Mouse (Mus musculus): ENCODE data around the gene Usp54. TPM values are rescaled to one million over a fixed set of nuclear protein-coding genes. Genes with fewer than 3 reads are reported as not detected.
"Not testable (repeated sequence)": the region's sequence is repeated elsewhere in the genome, so short reads cannot be mapped to it uniquely, and the experiment has no call there.

Gene Usp54
- total RNA-seq, 2 experiments from 2014 or later: 15.2 to 15.4 TPM

- DNase-seq: no peak
These were observed 14.0 kb upstream of the Usp54 start for GRCm38 (mm10) chr14:20654690-20655421.

- DNase-seq: no peak
These were observed 10.9 kb upstream of the Usp54 start for GRCm38 (mm10) chr14:20651722-20652256.

DNA sequence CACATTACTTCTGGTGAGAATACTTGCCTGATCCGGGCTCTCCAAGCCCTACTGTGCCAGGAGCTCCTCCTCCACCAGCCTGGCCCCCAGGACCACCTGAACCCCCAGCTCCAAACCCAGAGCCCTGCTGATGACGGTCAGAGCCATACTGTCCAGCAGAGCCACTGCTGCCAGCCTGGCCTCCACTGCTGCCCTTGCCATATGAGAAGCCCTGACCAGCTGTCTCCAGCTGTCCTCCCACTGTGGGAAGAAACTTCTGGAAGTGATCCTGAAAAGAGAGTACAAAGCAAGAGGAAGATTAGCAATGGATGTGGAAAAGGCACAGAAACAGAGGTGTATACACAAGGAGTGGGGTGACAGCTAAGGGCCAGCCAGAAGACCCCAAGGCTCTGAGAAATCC, 10.1 kb upstream of the Usp54 start:
- peak; percentile 45 for DNase-seq

DNA sequence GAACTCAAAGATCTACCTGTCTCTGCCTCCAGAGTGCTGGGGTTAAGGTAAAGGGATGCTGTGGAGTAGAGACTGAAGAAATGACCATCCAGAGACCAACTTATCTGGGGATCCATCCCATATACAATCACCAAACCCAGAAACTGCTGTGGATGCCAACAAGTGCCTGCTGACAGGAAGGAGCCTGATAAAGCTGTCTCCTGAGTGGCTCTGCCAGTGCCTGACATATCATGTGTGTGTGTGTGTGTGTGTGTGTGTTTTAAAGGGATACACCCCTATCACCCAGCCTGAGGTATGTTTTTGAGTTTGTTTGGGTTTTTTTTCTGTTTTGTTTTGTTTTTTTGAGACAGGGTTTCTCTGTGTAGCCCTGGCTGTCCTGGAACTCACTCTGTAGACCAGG, 5.5 kb upstream of the Usp54 start:
- no peak for DNase-seq

- DNase-seq: no peak
These were observed 4.7 kb upstream of the Usp54 start for GRCm38 (mm10) chr14:20645547-20645946.

GRCm38 (mm10) chr14:20641438-20641875, 594 bp upstream of the Usp54 start:
- no peak for DNase-seq

- DNase-seq: no peak
These were observed 794 bp downstream of the Usp54 start for GRCm38 (mm10) chr14:20639918-20640619.

GRCm38 (mm10) chr14:20638702-20639101, 2.2 kb downstream of the Usp54 start:
- no peak for DNase-seq

GRCm38 (mm10) chr14:20637818-20638574, 2.9 kb downstream of the Usp54 start:
- no peak for DNase-seq

GRCm38 (mm10) chr14:20636968-20637367, 3.9 kb downstream of the Usp54 start:
- DNase-seq: not testable (repeated sequence)

GRCm38 (mm10) chr14:20635546-20635945, 5.3 kb downstream of the Usp54 start:
- no peak for DNase-seq

DNA sequence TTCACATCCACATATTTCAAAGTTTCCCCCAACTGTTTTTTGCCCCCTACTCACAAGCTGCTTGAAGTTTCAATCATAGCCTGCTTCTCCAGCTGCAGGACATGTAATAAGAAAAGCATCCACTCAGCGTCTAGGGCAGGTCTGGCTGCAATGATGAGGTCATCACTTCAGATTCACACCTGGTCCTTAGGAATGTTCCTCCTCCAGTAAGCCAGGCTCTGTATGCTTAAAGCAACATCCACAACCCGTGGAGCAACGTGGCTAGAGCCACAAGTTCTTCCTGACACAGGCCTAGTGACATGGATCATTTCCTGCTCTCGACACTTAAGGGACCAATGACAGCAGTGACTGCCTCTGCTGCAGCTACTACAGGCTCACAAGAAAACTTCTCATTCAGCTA, 9.6 kb downstream of the Usp54 start:
- DNase-seq: no peak

GRCm38 (mm10) chr14:20626971-20627370, 13.9 kb downstream of the Usp54 start:
- no peak for DNase-seq

DNA sequence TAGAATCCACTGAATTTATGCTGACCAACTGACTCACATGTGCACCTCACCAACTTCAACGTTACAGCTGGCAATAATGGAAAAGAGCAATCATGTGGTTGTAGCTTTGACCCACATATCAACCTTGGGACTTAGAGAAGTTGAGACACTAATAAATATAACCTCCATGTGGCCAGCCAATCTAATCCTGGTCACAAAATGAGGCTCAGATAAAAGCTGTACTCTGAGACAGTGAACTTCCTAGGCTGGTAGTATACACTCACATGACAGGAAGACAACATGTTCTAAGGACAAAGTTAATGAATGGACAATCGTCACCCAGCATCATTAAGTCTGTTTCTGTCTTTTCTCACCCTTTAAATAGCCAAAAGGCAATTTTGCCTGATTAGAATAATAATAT, 14.4 kb downstream of the Usp54 start:
- DNase-seq: no peak

- no peak for DNase-seq
These were observed 18.0 kb downstream of the Usp54 start for GRCm38 (mm10) chr14:20622907-20623306.

DNA sequence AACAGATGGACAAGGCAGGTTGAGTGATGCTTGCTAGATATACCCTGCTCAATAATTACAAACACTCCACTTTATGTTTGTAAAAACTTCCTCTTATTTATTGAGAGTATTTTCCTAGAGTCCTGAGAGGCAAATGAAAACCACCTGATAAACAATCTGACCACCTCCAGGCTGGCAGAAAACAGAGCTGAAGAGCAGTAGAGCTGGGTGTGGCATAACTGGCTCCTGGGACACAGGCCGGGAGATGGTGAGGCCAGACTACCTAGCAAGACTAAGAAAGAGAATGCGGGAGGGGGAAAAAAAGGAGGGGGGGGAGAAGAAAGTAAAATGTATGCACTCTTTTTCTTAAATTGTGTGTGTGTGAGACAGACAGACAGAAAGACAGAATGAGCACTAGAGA, 18.5 kb downstream of the Usp54 start:
- no peak for DNase-seq

- DNase-seq: no peak
These were observed 19.0 kb downstream of the Usp54 start for GRCm38 (mm10) chr14:20621903-20622302.

GRCm38 (mm10) chr14:20619131-20619530, 21.7 kb downstream of the Usp54 start:
- DNase-seq: no peak

GRCm38 (mm10) chr14:20618211-20618610, 22.7 kb downstream of the Usp54 start:
- no peak for DNase-seq

GRCm38 (mm10) chr14:20616421-20616820, 24.4 kb downstream of the Usp54 start:
- no peak for DNase-seq

DNA sequence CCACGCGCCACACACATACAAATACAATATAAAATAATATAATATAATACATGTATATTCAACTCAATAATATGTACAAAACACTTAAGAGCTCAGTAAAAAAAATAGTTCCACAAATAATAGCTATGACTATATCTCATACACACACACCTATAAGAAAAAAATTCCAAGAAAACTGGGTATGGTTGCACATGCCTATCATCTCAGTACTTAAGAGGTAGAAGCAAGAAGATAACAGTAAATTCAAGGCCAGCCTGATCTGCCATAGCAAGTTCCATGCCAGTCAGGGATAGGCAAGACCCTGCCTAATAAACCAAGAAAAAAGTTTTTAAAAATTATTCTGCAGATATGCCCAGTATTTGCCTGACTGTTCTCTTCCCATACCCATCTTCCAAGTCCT, 25.8 kb downstream of the Usp54 start:
- DNase-seq: no peak

- no peak for DNase-seq
These were observed 28.0 kb downstream of the Usp54 start for GRCm38 (mm10) chr14:20612820-20613219.

- peak; percentile 70 for DNase-seq
These were observed 30.7 kb downstream of the Usp54 start for GRCm38 (mm10) chr14:20610146-20610545.

Data from heart, postnatal 4 days (tissue).